Mouse (Mus musculus): ENCODE measurements around the gene Gpr62.

- TF ChIP-seq POLR2A (IDR thresholded peaks at IDR 0.05; ENCODE audit: borderline replicate concordance, control insufficient read depth, low read depth, low read length) (no peak), CTCF (IDR thresholded peaks at IDR 0.05; ENCODE audit: control insufficient read depth, insufficient read depth, low read length) (no peak)
Measured at GRCm38 (mm10) chr9:106473753-106474105, 8.0 kb upstream of the Gpr62 start.
